Mouse (Mus musculus) megakaryocyte, embryonic 14.5 days (primary cell): ENCODE measurements around the gene Bag6.

Experiments
- FLI1 ChIP-seq: IDR thresholded peaks from 2 replicates; pipeline ENCODE4 v1.6.1; 2012; ENCODE audit warnings: low read length, inconsistent platforms, mixed read lengths
- GATA1 ChIP-seq: IDR thresholded peaks from 3 replicates; pipeline ENCODE4 v1.6.1; 2012; ENCODE audit warnings: mixed read lengths, low read length, inconsistent platforms, borderline replicate concordance

- TF ChIP-seq GATA1 (no peak), FLI1 (no peak)
Observed at GRCm38 (mm10) chr17:35187959-35188610, 53.1 kb downstream of the Bag6 start, which contains the start of gene Lst1.
